24 mouse cellular contexts compared by ENCODE assay signal in genomic region chr2:24442303-24442925, GRCm38 (mm10). TPM values are rescaled to one million over a fixed set of nuclear protein-coding genes. Genes with fewer than 3 reads are reported as not detected.
A peak's percentile ranks its signal among the peaks of the same experiment; 100 is the strongest.
DNase-seq lines count a peak whose midpoint lies in the region; ATAC-seq lines count a peak whose summit lies in the region.
"Had no signal": no experiment of that assay in that cellular context is flagged by ENCODE, and none has a peak within 500 bp of the region (broad histone marks: within the 10 kb centered on the region; RNA-seq: fewer than 3 reads in every experiment).

No protein-coding gene starts in this region.

- no peaks in the 10 kb centered on the region for H3K36me3 ChIP-seq in intestine, embryonic 14.5 days (ENCODE audit: control insufficient read depth, insufficient read depth, low read length)
- H3K36me3 ChIP-seq in intestine, embryonic 16.5 days (ENCODE audit: control insufficient read depth, insufficient read depth, low read length), result no peaks in the 10 kb centered on the region
- H3K36me3 ChIP-seq in forebrain, embryonic 13.5 days (ENCODE audit: poor library complexity, severe bottlenecking), result no peaks in the 10 kb centered on the region
- no peaks in the 10 kb centered on the region for H3K36me3 ChIP-seq in forebrain, embryonic 16.5 days (ENCODE audit: control insufficient read depth, insufficient read depth)
- no peaks in the 10 kb centered on the region for H3K36me3 ChIP-seq in midbrain, embryonic 11.5 days (ENCODE audit: control insufficient read depth, insufficient read depth, low read length)
- H3K36me3 ChIP-seq: embryonic facial prominence, embryonic 15.5 days; intestine, embryonic 15.5 days had no signal

- 66% methylated on average over 4 of the region's 4 CpGs for WGBS in intestine, embryonic 14.5 days
- 68% methylated on average over 4 of the region's 4 CpGs for WGBS in intestine, embryonic 16.5 days
- WGBS in forebrain, embryonic 13.5 days, result 21% methylated on average over 4 of the region's 4 CpGs
- 19% methylated on average over 4 of the region's 4 CpGs for WGBS in forebrain, embryonic 16.5 days
- 56% methylated on average over 4 of the region's 4 CpGs for WGBS in midbrain, embryonic 11.5 days

- ATAC-seq in intestine, embryonic 14.5 days (replicated peaks; ENCODE audit: low FRiP score, low TSS enrichment, low read depth), result no peak
- no peak for ATAC-seq in intestine, embryonic 16.5 days
- ATAC-seq in forebrain, embryonic 13.5 days, result peak; percentile 24; the same call in 1 of the 2 replicates
- peak; percentile 50; the same call in 1 of the 2 replicates for ATAC-seq in forebrain, embryonic 16.5 days
- ATAC-seq in midbrain, embryonic 11.5 days (ENCODE audit: low FRiP score), result no peak
- ATAC-seq: hindbrain, postnatal 0 days; intestine, embryonic 15.5 days had no signal

- no peaks in the 10 kb centered on the region for H3K4me1 ChIP-seq in intestine, embryonic 14.5 days (replicated peaks; ENCODE audit: control insufficient read depth, insufficient read depth, low read length)
- no peaks in the 10 kb centered on the region; the same call in 1 of the 2 replicates for H3K4me1 ChIP-seq in intestine, embryonic 16.5 days (ENCODE audit: control insufficient read depth, insufficient read depth, low read length)
- 0 out of 2 replicates have a peak, but pooled peaks cover 9% of the 10 kb centered on the region for H3K4me1 ChIP-seq in forebrain, embryonic 13.5 days
- H3K4me1 ChIP-seq in forebrain, embryonic 16.5 days (replicated peaks; ENCODE audit: control insufficient read depth, insufficient read depth, low read length), result no peaks in the 10 kb centered on the region
- H3K4me1 ChIP-seq in midbrain, embryonic 11.5 days (ENCODE audit: control insufficient read depth, insufficient read depth, low read length), result no peaks in the 10 kb centered on the region
- H3K4me1 ChIP-seq: embryonic facial prominence, embryonic 15.5 days; intestine, embryonic 15.5 days had no signal

- no peak overlapping the region for H3K27ac ChIP-seq in intestine, embryonic 14.5 days (ENCODE audit: low read depth)
- no peak overlapping the region for H3K27ac ChIP-seq in intestine, embryonic 16.5 days (ENCODE audit: low read length)
- no peak overlapping the region for H3K27ac ChIP-seq in forebrain, embryonic 13.5 days
- no peak overlapping the region for H3K27ac ChIP-seq in forebrain, embryonic 16.5 days (ENCODE audit: low read length)
- H3K27ac ChIP-seq in midbrain, embryonic 11.5 days (ENCODE audit: low read depth, low read length), result no peak overlapping the region
- H3K27ac ChIP-seq: embryonic facial prominence, embryonic 15.5 days; heart, adult 2 months; hindbrain, postnatal 0 days; intestine, embryonic 15.5 days had no signal

- H3K4me2 ChIP-seq in intestine, embryonic 14.5 days (ENCODE audit: low read length), result no peak overlapping the region
- H3K4me2 ChIP-seq in intestine, embryonic 16.5 days (ENCODE audit: low read depth, low read length), result no peak overlapping the region
- H3K4me2 ChIP-seq in forebrain, embryonic 13.5 days, result no peak overlapping the region
- no peak overlapping the region for H3K4me2 ChIP-seq in forebrain, embryonic 16.5 days (ENCODE audit: low read length)
- H3K4me2 ChIP-seq in midbrain, embryonic 11.5 days, result no peak overlapping the region
- H3K4me2 ChIP-seq: embryonic facial prominence, embryonic 15.5 days; heart, embryonic 11.5 days; intestine, embryonic 15.5 days had no signal

- DNase-seq in intestine, embryonic 14.5 days (ENCODE audit: low spot score), result peak; percentile 28
- DNase-seq in midbrain, embryonic 11.5 days (ENCODE audit: low spot score, missing footprints), result no peak
- DNase-seq in MN1 (ENCODE audit: low spot score), result no peak
- DNase-seq in gastrocnemius, adult 18-20 months (ENCODE audit: low spot score), result no peak
- DNase-seq: adrenal gland, postnatal 10 days; cerebellum, adult 11 months; cerebellum, adult 8-10 months; cerebellum, postnatal 14 days; embryo, embryonic 11 days; gastrocnemius, postnatal 36 days; heart, adult 2 months; heart, postnatal 36 days; kidney, adult 2 months had no signal

- H3K27me3 ChIP-seq in intestine, embryonic 14.5 days (replicated peaks; ENCODE audit: control insufficient read depth, insufficient read depth, low read length), result no peaks in the 10 kb centered on the region
- H3K27me3 ChIP-seq in intestine, embryonic 16.5 days (replicated peaks; ENCODE audit: control insufficient read depth, insufficient read depth, low read length), result no peaks in the 10 kb centered on the region
- peaks cover 74% of the 10 kb centered on the region for H3K27me3 ChIP-seq in forebrain, embryonic 13.5 days
- peaks cover 13% of the 10 kb centered on the region for H3K27me3 ChIP-seq in forebrain, embryonic 16.5 days (replicated peaks; ENCODE audit: control insufficient read depth, insufficient read depth, low read length)
- H3K27me3 ChIP-seq in midbrain, embryonic 11.5 days (ENCODE audit: control insufficient read depth, insufficient read depth, low read length), result no peaks in the 10 kb centered on the region
- H3K27me3 ChIP-seq: embryonic facial prominence, embryonic 15.5 days; intestine, embryonic 15.5 days had no signal

- no peak overlapping the region for H3K4me3 ChIP-seq in intestine, embryonic 14.5 days (ENCODE audit: low read depth, low read length)
- no peak overlapping the region for H3K4me3 ChIP-seq in intestine, embryonic 16.5 days (ENCODE audit: low read length)
- no peak overlapping the region for H3K4me3 ChIP-seq in forebrain, embryonic 13.5 days
- H3K4me3 ChIP-seq in forebrain, embryonic 16.5 days (replicated peaks; ENCODE audit: low read length), result no peak overlapping the region
- H3K4me3 ChIP-seq in midbrain, embryonic 11.5 days (ENCODE audit: low read depth, low read length), result no peak overlapping the region
- H3K4me3 ChIP-seq: embryonic facial prominence, embryonic 15.5 days; erythroblast, embryonic 14.5 days; heart, adult 2 months; intestine, embryonic 15.5 days had no signal

- H3K9me3 ChIP-seq in intestine, embryonic 14.5 days (ENCODE audit: control insufficient read depth, low read length), result no peaks in the 10 kb centered on the region
- no peaks in the 10 kb centered on the region for H3K9me3 ChIP-seq in intestine, embryonic 16.5 days (ENCODE audit: control insufficient read depth, low read length)
- no peaks in the 10 kb centered on the region for H3K9me3 ChIP-seq in forebrain, embryonic 13.5 days (replicated peaks)
- no peaks in the 10 kb centered on the region for H3K9me3 ChIP-seq in forebrain, embryonic 16.5 days (ENCODE audit: control insufficient read depth, low read length)
- H3K9me3 ChIP-seq in midbrain, embryonic 11.5 days (ENCODE audit: control insufficient read depth, low read length), result no peaks in the 10 kb centered on the region
- H3K9me3 ChIP-seq: embryonic facial prominence, embryonic 15.5 days; intestine, embryonic 15.5 days had no signal

- H3K9ac ChIP-seq in intestine, embryonic 14.5 days (ENCODE audit: low read length), result no peak overlapping the region
- H3K9ac ChIP-seq in intestine, embryonic 16.5 days (ENCODE audit: low read depth, low read length), result no peak overlapping the region
- no peak overlapping the region for H3K9ac ChIP-seq in forebrain, embryonic 13.5 days
- no peak overlapping the region for H3K9ac ChIP-seq in forebrain, embryonic 16.5 days (replicated peaks; ENCODE audit: low read depth, low read length)
- H3K9ac ChIP-seq in midbrain, embryonic 11.5 days (ENCODE audit: low read length), result no peak overlapping the region
- H3K9ac ChIP-seq: embryonic facial prominence, embryonic 15.5 days; intestine, embryonic 15.5 days had no signal

RNA-seq across cellular contexts. Expression of gene Pax8, which starts 33.0 kb away (rescaled TPM):
- 0.22 and 0.44 TPM in 2 replicates for polyA plus RNA-seq in intestine, embryonic 14.5 days (2014; fragmentation: Nextera tagmentation; extraction: Ambion mirVana)
- 0.92 and 0.99 TPM in 2 replicates for polyA plus RNA-seq in intestine, embryonic 16.5 days (2015; fragmentation: Nextera tagmentation; extraction: Ambion mirVana)
- polyA plus RNA-seq in forebrain, embryonic 13.5 days (2015; fragmentation: Nextera tagmentation; extraction: Ambion mirVana), result 0.09 TPM in 2 replicates
- polyA plus RNA-seq in forebrain, embryonic 16.5 days (2015; fragmentation: Nextera tagmentation; extraction: Ambion mirVana), result 0.57 and 0.82 TPM in 2 replicates
- 3.1 and 3.4 TPM in 2 replicates for polyA plus RNA-seq in midbrain, embryonic 11.5 days (2014; fragmentation: Nextera tagmentation; extraction: Ambion mirVana)
- total RNA-seq in gastrocnemius, adult 18-20 months (2021), result not detected
- total RNA-seq: adrenal gland, postnatal 10 days; common myeloid progenitor, adult 5-6 weeks; gastrocnemius, adult 8-10 months; gastrocnemius, postnatal 36 days; heart, adult 2 months; heart, postnatal 36 days had no signal
- polyA plus RNA-seq: erythroblast, embryonic 14.5 days; heart, adult 2 months; heart, embryonic 16.5 days had no signal

Comparison
In these comparisons a context has a peak if more than half of its experiments do, and no peak if none do; other contexts are left out.
1. ATAC-seq: peak in forebrain, embryonic 13.5 days (single experiment) and forebrain, embryonic 16.5 days (single experiment); none in intestine, embryonic 14.5 days (single experiment), intestine, embryonic 16.5 days (single experiment) and midbrain, embryonic 11.5 days (single experiment).